Mouse (Mus musculus) adrenal gland, postnatal 36 days (tissue): Measurements from ENCODE around the gene Gm2012. TPM values are rescaled to one million over a fixed set of nuclear protein-coding genes. Genes with fewer than 3 reads are reported as not detected.
"Not testable (repeated sequence)": the region's sequence is repeated elsewhere in the genome, so short reads cannot be mapped to it uniquely, and the experiment has no call there.

Source experiments
- DNase-seq, 2 experiments: peaks; one replicate each; pipeline ENCODE4 v3.0.0; 2021; ENCODE audit warnings: mixed read lengths in 1 of 2
- long read RNA-seq, 2 experiments: library from polyadenylated mRNA; stranded (forward); transcript quantifications; one replicate each; pipeline ENCODE4 v2.0.0; 2021; ENCODE audit warnings: borderline sequencing depth in 2 of 2
- microRNA-seq: library from miRNA; unstranded; fragments of <30 nt; microRNA quantifications from one replicate; pipeline ENCODE4 v1.2.0, GENCODE M21; 2021
- total RNA-seq, 2 experiments: library from RNA; stranded (reverse); gene quantifications; 2 replicates each; pipeline ENCODE4 v1.2.3; 2021

Gene Gm2012
- total RNA-seq = not detected
- long read RNA-seq, experiment 1 = 0 reads
- long read RNA-seq, experiment 2 = 0 reads

GRCm38 (mm10) chrX:26231255-26231654 lies at the start of gene Gm2012:
Gene Gm2012 (minus strand): TSS chrX:26231355.
- DNase-seq = not testable (repeated sequence)

DNA sequence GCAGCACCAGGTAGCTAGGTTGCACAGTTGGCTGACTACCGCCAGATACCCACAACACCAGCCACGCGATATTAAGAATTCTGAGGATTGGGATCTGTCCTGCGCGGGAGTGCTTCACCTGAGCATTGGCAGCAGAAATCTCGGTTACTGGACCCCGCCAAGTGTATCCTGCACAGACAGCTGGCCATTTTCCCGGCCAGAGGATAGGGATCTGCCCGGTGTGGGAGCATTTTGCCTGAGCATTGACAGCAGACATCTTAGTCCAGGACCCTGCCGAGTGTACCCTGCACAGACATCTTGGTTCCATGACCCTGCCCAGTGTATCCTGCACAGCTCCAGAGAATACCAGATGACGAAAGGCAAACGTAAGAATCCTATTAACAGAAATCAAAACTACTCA lies 72.0 kb downstream of the Gm2012 start:
- not testable (repeated sequence) for DNase-seq

Small RNA genes within 50 kb of the gene (microRNA-seq; reads per million reads assigned to microRNA genes)
- not detected for gene Gm26302

Other genes with a start within 250 kb of the Gm2012 start
- gene Gm5168, start 180.3 kb downstream of the Gm2012 start, total RNA-seq = not detected
- gene Gm2030, start 78.7 kb upstream of the Gm2012 start, total RNA-seq = not detected